Mouse (Mus musculus) embryonic facial prominence, embryonic 14.5 days (tissue): ENCODE measurements around the gene Gdf1. TPM values are rescaled to one million over a fixed set of nuclear protein-coding genes. Genes with fewer than 3 reads are reported as not detected.

ENCODE experiments used
- ATAC-seq: fragments of 200-750 bp; cut with Nextera tagmentation; 2 replicates; pipeline ENCODE4 v1.8.0; 2017; ENCODE audit warnings: low read depth, moderate number of reproducible peaks, moderate TSS enrichment
- DNase-seq: peaks from one replicate; pipeline ENCODE4 v3.0.0-alpha.2; 2015; ENCODE audit warnings: low spot score
- H3K27ac ChIP-seq: fragments of 300-500 bp; sonication (generic); replicated peaks from 2 replicates; pipeline ENCODE4 v1.5.1; 2014; ENCODE audit warnings: low read depth, mild to moderate bottlenecking, low read length, moderate library complexity
- H3K27me3 ChIP-seq: fragments of 300-500 bp; sonication (generic); replicated peaks from 2 replicates; pipeline ENCODE4 v1.6.1; 2014; ENCODE audit warnings: low read length; ENCODE audit not compliant: control insufficient read depth, insufficient read depth
- H3K36me3 ChIP-seq: fragments of 300-500 bp; sonication (generic); 2 replicates; pipeline ENCODE4 v1.6.1; 2014; ENCODE audit warnings: low read length, mixed read lengths; ENCODE audit not compliant: control insufficient read depth, insufficient read depth
- H3K4me1 ChIP-seq: fragments of 300-500 bp; sonication (generic); 2 replicates; pipeline ENCODE4 v1.6.1; 2014; ENCODE audit warnings: antibody characterized with exemption, low read length; ENCODE audit not compliant: control insufficient read depth, insufficient read depth
- H3K4me2 ChIP-seq: fragments of 300-500 bp; sonication (generic); 2 replicates; pipeline ENCODE4 v1.6.1; 2014; ENCODE audit warnings: low read depth, mild to moderate bottlenecking, low read length, moderate library complexity, mixed read lengths
- H3K4me3 ChIP-seq: fragments of 300-500 bp; sonication (generic); 2 replicates; pipeline ENCODE4 v1.5.1; 2014; ENCODE audit warnings: low read depth, mild to moderate bottlenecking, low read length
- H3K9ac ChIP-seq: fragments of 300-500 bp; sonication (generic); 2 replicates; pipeline ENCODE4 v1.6.1; 2014; ENCODE audit warnings: low read depth, mild to moderate bottlenecking, low read length, moderate library complexity, mixed read lengths
- H3K9me3 ChIP-seq: fragments of 300-500 bp; sonication (generic); 2 replicates; pipeline ENCODE4 v1.6.1; 2016; ENCODE audit warnings: low read length; ENCODE audit not compliant: control insufficient read depth
- WGBS: fragments of 180-500 bp; shearing (Covaris S2); extraction: QIAGEN DNeasy Blood & Tissue Kit; methylation state at CpG from one replicate; pipeline ENCODE4 v1.1.7; 2014; 5-methylcytosine and 5-hydroxymethylcytosine counted together
- polyA plus RNA-seq: library from polyadenylated mRNA; unstranded; fragments of >200 nt; fragmentation: Nextera tagmentation; extraction: Ambion mirVana; gene quantifications from 2 replicates; pipeline ENCODE4 v1.2.1, GENCODE M21; 2014

The Gdf1 gene
- polyA plus RNA-seq, 1 experiment from 2014 or later, result not detected

DNA sequence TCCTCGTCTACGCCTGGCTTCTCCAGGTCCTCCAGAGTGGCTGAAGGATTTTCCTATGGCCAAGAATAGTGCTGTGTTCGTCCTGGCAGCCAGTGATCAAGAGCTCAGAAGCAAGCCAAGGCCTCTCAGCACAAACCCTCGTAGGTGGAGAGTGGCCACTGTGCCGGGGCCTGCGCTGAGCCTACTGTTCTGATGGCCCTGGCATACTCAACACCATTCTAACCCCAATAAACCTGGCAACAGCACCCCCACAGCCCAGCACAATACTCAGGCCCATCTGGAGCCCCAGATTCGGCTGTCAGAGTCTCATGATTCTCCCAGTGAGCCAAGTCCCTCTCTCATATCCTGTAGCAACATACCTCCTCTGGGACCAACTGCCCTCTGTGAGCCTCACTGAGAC, 11.0 kb downstream of the Gdf1 start:
- ATAC-seq, result no peak
- no peak overlapping the region for H3K9ac ChIP-seq

DNA sequence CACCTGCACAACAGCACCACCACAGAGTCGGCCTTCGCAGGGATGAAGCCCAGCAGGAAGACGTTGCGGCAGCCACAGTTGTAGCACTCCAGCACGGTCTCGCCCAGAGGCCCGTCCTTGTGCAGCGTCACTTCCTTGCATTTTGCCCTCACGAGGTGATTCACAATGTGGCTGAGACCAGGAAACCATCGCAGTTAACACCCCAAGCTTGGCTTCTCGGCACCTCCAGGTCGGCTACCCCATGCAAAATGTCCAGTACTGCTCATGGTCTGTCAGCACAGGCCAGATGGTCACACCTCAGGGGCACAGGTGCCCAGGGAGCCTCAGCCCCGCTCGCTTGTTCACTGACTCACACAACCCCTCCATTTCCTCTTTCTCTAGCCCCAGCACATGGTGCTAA, 12.4 kb downstream of the Gdf1 start:
- no peak overlapping the region for H3K27ac ChIP-seq
- H3K4me3 ChIP-seq, result no peak overlapping the region
- no peak overlapping the region for H3K9ac ChIP-seq
- no peak overlapping the region for H3K4me2 ChIP-seq
- no peaks in the 10 kb centered on the region for H3K9me3 ChIP-seq
- H3K4me1 ChIP-seq, result no peaks in the 10 kb centered on the region
- no peaks in the 10 kb centered on the region for H3K27me3 ChIP-seq
- ATAC-seq (no peak), DNase-seq (no peak)
- peaks cover 70% of the 10 kb centered on the region for H3K36me3 ChIP-seq
- WGBS, result 95% methylated on average over 14 of the region's 14 CpGs

More for the DNA sequence above, 11.0 kb downstream of the Gdf1 start:
- Histone ChIP-seq H3K9me3 (no peaks in the 10 kb centered on the region), H3K4me1 (no peaks in the 10 kb centered on the region), H3K36me3 (peaks cover 75% of the 10 kb centered on the region), H3K27me3 (no peaks in the 10 kb centered on the region), H3K4me2 (no peak overlapping the region), H3K27ac (no peak overlapping the region), H3K4me3 (no peak overlapping the region)
- whole genome bisulfite sequencing, result 92% methylated on average over 7 of the region's 7 CpGs
- no peak for DNase-seq

DNA sequence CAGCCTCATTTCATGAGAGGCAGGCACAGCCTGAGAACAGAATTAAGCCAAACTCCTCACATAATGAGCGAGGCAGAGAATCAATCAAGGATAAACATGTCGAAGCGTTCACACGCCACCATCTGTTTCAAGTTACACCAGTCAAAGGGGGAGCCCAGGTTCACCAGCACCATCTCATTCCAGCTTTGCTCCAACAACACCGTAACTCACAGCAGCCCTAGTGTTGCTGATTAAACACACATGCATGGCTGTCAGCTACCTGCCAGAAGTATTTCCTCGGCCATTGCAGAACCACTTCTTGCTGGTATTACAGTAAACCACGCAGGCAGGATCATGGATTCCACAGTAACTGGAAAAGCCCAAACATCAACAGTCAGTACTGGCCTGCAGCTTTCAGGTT, 13.5 kb downstream of the Gdf1 start:
- H3K4me3 ChIP-seq, result no peak overlapping the region
- no peak overlapping the region for H3K4me2 ChIP-seq
- peak; percentile 41 for DNase-seq
- H3K9ac ChIP-seq, result no peak overlapping the region
- H3K27ac ChIP-seq, result no peak overlapping the region
- H3K4me1 ChIP-seq, result no peaks in the 10 kb centered on the region
- H3K9me3 ChIP-seq, result no peaks in the 10 kb centered on the region
- 43% methylated on average over 7 of the region's 7 CpGs for WGBS
- H3K36me3 ChIP-seq, result peaks cover 59% of the 10 kb centered on the region
- no peaks in the 10 kb centered on the region for H3K27me3 ChIP-seq
- ATAC-seq, result peak; percentile 41; the same call in 1 of the 2 replicates

DNA sequence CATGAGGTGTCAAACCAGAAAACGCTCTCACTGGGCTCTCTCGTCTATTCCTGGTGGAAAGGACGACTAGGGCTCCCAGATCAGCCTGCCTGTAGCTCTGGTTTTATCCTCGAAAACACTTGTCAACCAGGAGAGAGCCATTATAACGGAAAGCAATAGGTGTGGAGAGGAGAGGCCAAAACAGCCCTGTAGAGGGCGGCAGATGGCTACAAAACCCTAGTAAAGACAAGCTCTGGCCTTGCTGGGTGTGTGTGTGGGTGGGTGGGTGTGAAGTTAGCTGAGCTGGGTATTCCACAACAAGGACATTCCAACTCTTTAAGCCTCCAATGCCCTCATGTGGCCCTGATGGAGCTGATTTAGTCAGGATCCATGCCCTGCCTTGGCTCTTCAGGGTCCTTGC, 14.1 kb downstream of the Gdf1 start:
- ATAC-seq (peak; percentile 47), DNase-seq (peak; percentile 55)
- WGBS, result 44% methylated on average over 6 of the region's 6 CpGs
- no peak overlapping the region for H3K4me2 ChIP-seq
- no peaks in the 10 kb centered on the region for H3K4me1 ChIP-seq
- H3K27ac ChIP-seq, result no peak overlapping the region; the same call in 1 of the 2 replicates
- peaks cover 58% of the 10 kb centered on the region for H3K36me3 ChIP-seq
- no peaks in the 10 kb centered on the region for H3K27me3 ChIP-seq
- no peak overlapping the region for H3K9ac ChIP-seq
- no peak overlapping the region for H3K4me3 ChIP-seq
- H3K9me3 ChIP-seq, result no peaks in the 10 kb centered on the region

DNA sequence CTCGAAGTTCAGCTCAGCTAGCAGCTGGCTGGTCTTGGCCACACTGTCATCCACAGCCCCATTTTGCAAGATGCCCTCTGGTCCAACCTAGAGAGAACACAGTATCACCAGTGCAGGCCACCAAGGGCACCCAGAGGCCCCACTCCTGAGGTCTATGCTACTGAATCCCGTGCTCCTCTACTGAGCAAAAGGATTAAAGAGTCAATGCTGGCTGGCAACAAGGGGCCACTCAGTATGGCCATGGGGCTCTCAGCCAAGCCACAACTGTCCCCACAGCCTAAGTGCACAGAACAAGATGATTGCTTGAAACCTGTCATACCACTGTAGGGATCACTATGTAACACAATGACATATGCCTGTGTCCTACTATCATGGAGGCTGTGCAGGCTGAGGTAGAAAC, 14.7 kb downstream of the Gdf1 start:
- DNase-seq (no peak), ATAC-seq (no peak)
- no peaks in the 10 kb centered on the region for H3K4me1 ChIP-seq
- peaks cover 56% of the 10 kb centered on the region for H3K36me3 ChIP-seq
- no peaks in the 10 kb centered on the region for H3K9me3 ChIP-seq
- no peak overlapping the region for H3K4me3 ChIP-seq
- 89% methylated on average over 2 of the region's 2 CpGs for whole genome bisulfite sequencing
- no peak overlapping the region for H3K4me2 ChIP-seq
- no peak overlapping the region for H3K27ac ChIP-seq
- H3K27me3 ChIP-seq, result no peaks in the 10 kb centered on the region
- no peak overlapping the region for H3K9ac ChIP-seq

DNA sequence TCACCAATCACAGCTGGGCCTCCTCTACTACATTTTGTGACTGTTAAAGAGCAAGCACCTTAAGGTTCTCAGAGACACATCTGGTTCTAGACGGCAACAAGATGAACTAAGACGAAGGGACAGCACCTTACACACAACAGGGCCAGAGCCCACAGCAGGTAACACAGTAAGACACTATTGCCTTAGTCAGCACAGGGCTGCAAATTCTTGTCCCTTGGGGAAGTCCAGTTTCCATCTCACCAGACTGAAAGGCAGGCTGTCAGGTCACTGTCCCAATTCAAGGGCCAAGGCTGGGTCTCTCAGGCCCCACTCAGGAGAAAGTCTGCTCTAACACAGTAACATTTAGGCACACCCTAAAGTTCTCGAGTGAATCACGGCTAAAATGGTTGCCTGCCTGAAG, 17.8 kb downstream of the Gdf1 start:
- H3K4me3 ChIP-seq, result no peak overlapping the region
- peaks cover 30% of the 10 kb centered on the region for H3K36me3 ChIP-seq
- no peaks in the 10 kb centered on the region for H3K9me3 ChIP-seq
- WGBS, result 83% methylated on average over 4 of the region's 4 CpGs
- H3K27ac ChIP-seq, result no peak overlapping the region
- H3K4me2 ChIP-seq, result no peak overlapping the region
- ATAC-seq (no peak), DNase-seq (no peak)
- H3K9ac ChIP-seq, result no peak overlapping the region
- H3K4me1 ChIP-seq, result peaks cover 21% of the 10 kb centered on the region
- H3K27me3 ChIP-seq, result no peaks in the 10 kb centered on the region

DNA sequence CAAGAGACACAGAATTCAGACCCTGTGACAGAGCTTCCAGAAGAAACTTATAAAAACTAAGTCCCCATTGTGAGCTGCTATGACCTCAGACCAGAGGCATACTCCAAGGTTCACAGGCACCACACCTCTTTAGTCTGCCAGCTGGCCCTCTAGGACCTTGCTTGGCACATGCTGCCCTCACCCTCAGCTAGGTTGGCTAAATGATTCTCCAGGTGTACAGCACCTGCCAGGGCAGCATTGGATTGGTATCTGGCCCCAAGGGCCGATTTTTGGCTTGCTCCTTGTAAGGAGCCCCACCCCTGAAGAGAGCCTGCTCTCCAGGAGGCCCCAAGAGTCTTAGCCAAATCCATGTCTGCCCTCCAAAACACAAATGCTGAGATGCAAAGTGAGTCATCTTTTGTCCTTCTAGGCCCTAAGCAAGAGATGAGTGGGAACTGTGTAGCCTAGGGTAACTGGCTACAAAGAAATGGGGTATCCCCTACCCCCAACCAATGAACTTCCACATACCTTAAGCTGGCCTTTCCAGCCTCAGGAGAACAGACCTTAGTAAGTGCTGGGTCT, 18.3 kb downstream of the Gdf1 start:
- H3K4me1 ChIP-seq, result peaks cover 21% of the 10 kb centered on the region
- no peaks in the 10 kb centered on the region for H3K9me3 ChIP-seq
- ATAC-seq (no peak), DNase-seq (no peak)
- H3K36me3 ChIP-seq, result peaks cover 25% of the 10 kb centered on the region
- no peak overlapping the region for H3K9ac ChIP-seq
- 62% methylated on average over 1 of the region's 1 CpGs for WGBS
- H3K4me2 ChIP-seq, result no peak overlapping the region
- no peak overlapping the region for H3K4me3 ChIP-seq
- H3K27ac ChIP-seq, result no peak overlapping the region
- no peaks in the 10 kb centered on the region for H3K27me3 ChIP-seq

DNA sequence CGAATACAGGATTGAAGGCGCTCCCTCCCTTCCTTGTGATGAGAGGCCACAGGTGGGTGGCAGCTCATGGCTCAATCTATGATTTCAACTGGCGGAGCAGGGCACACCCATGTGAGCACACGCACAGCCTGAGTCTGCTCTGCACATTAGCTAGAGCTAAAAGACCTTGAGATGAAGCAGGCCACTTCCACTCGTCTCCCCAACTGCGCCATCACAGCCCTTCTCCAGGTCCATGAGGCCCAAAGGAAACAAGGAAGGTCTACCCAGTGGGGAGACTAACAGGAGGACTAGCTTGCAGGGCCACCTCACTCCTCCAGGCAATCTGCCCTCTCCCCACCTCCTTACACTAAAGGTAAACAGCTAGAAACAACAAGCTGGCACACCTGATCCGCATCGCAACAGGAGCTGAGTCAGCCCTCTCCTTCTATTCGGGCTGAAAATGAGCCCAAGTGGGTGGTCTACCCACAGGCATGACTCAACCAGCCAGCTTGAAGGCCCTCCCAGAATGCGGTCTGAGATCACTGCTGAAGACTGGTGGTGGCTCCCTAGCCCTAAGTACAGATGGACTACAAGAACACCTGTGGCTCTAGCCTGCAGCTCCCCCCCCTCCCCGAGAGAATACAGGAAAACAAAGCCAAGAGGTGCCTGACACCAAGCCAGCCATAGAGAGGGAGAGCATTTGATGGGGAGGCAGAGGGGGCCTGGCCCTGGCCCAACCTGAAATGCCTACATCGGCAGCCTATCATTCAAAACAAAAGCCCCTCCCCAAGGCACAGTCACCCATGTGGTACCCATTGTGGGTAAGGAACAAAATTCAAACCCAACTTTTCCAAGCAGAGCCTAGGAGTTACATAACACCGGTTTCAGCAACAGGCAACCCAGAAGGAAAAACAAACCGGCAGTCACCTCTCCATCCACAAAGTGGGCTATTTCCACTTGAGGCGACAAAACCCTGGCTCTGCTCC, 21.7 kb downstream of the Gdf1 start:
- H3K4me3 ChIP-seq, result peak overlapping the region; percentile 100
- no peaks in the 10 kb centered on the region for H3K9me3 ChIP-seq
- 36% methylated on average over 15 of the region's 15 CpGs for WGBS
- DNase-seq (peak; percentile 75), ATAC-seq (0 out of 2 replicates have a peak, but pooled peaks have one; percentile 12)
- peak overlapping the region; percentile 100 for H3K4me2 ChIP-seq
- H3K9ac ChIP-seq, result peak overlapping the region; percentile 98
- peaks cover 16% of the 10 kb centered on the region for H3K36me3 ChIP-seq
- peak overlapping the region; percentile 44 for H3K27ac ChIP-seq
- no peaks in the 10 kb centered on the region for H3K27me3 ChIP-seq
- peaks cover 26% of the 10 kb centered on the region for H3K4me1 ChIP-seq
